Mouse (Mus musculus): Measurements from ENCODE around the gene Dlat.

DNA sequence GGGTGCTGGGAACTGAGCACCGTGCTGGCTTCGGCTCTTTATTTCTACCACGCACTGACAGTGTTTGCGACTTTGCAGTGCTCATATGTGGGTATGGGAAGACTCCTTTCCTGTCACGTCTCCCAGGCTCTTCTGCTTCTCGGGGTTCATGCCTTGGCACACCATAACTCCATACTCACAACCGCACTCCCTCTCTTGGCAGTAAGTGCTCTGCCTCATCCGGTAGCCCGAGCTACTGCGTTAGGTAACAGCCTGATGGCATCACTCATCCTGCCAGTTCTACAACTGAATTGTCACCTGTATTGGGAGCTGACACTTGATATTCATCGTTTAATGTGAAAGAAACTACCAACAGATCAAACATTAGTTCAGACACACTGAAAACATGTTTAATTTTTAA, 25.3 kb downstream of the Dlat start:
- TF ChIP-seq POLR2AphosphoS5 (IDR thresholded peaks at IDR 0.05; ENCODE audit: insufficient replicate concordance, low read depth, low read length) (no peak), CTCF (IDR thresholded peaks at IDR 0.05; ENCODE audit: low read depth, low read length) (no peak), GATA1 (IDR thresholded peaks at IDR 0.05; ENCODE audit: borderline replicate concordance, low read length) (no peak), TAL1 (conservative IDR thresholded peaks at IDR 0.05; ENCODE audit: low read depth, low read length) (no peak), GATA2 (IDR thresholded peaks at IDR 0.05; ENCODE audit: borderline replicate concordance, low read depth, low read length) (no peak)

Measured in G1E (cell line).